Mouse (Mus musculus): ENCODE measurements around the gene Gm49405.
"Not testable (repeated sequence)": the region's sequence is repeated elsewhere in the genome, so short reads cannot be mapped to it uniquely, and the experiment has no call there.

The Gm49405 gene

GRCm38 (mm10) chr19:4000119-4000900, at the start of gene Gm49405, which contains the start of gene Nudt8:
Gm49405 (plus strand) TSS chr19:4000626.
Nudt8 (plus strand) TSS chr19:4000580.
- peak; percentile 99 for DNase-seq (ENCODE audit: low read depth, low spot score)

- DNase-seq (ENCODE audit: low read depth, low spot score) = no peak
These were observed 49.0 kb upstream of the Gm49405 start for GRCm38 (mm10) chr19:3951461-3951860.

GRCm38 (mm10) chr19:3952099-3952498, 48.3 kb upstream of the Gm49405 start:
- no peak for DNase-seq (ENCODE audit: low read depth, low spot score)

- DNase-seq (ENCODE audit: low read depth, low spot score) = no peak
These were observed 45.4 kb upstream of the Gm49405 start for GRCm38 (mm10) chr19:3955033-3955432.

GRCm38 (mm10) chr19:3955804-3956203, 44.6 kb upstream of the Gm49405 start:
- DNase-seq (ENCODE audit: low read depth, low spot score) = peak; percentile 62

GRCm38 (mm10) chr19:3957296-3958036, 43.0 kb upstream of the Gm49405 start:
- not testable (repeated sequence) for DNase-seq (ENCODE audit: low read depth, low spot score)

GRCm38 (mm10) chr19:3958470-3958869, 42.0 kb upstream of the Gm49405 start, which contains the start of gene Aldh3b3:
Aldh3b3 (plus strand) TSS chr19:3958645.
- DNase-seq (ENCODE audit: low read depth, low spot score) = peak; percentile 22

- DNase-seq (ENCODE audit: low read depth, low spot score) = no peak
These were observed 41.4 kb upstream of the Gm49405 start for GRCm38 (mm10) chr19:3959030-3959429.

- DNase-seq (ENCODE audit: low read depth, low spot score) = no peak
These were observed 40.2 kb upstream of the Gm49405 start for GRCm38 (mm10) chr19:3960211-3960610.

GRCm38 (mm10) chr19:3961805-3962204, 38.6 kb upstream of the Gm49405 start:
- DNase-seq (ENCODE audit: low read depth, low spot score) = not testable (repeated sequence)

- peak; percentile 22 for DNase-seq (ENCODE audit: low read depth, low spot score)
These were observed 38.0 kb upstream of the Gm49405 start for GRCm38 (mm10) chr19:3962469-3962868.

- DNase-seq (ENCODE audit: low read depth, low spot score) = no peak
These were observed 36.4 kb upstream of the Gm49405 start for GRCm38 (mm10) chr19:3964030-3964429.

GRCm38 (mm10) chr19:3966330-3967075, 33.9 kb upstream of the Gm49405 start:
- peak; percentile 56 for DNase-seq (ENCODE audit: low read depth, low spot score)

GRCm38 (mm10) chr19:3967258-3967657, 33.2 kb upstream of the Gm49405 start:
- no peak for DNase-seq (ENCODE audit: low read depth, low spot score)

- DNase-seq (ENCODE audit: low read depth, low spot score) = no peak
These were observed 28.2 kb upstream of the Gm49405 start, which contains the start of gene Aldh3b2 for GRCm38 (mm10) chr19:3972229-3972628. Aldh3b2 (plus strand) TSS chr19:3972328.

- DNase-seq (ENCODE audit: low read depth, low spot score) = not testable (repeated sequence)
These were observed 25.8 kb upstream of the Gm49405 start for GRCm38 (mm10) chr19:3974608-3975007.

- DNase-seq (ENCODE audit: low read depth, low spot score) = no peak
These were observed 24.6 kb upstream of the Gm49405 start for GRCm38 (mm10) chr19:3975866-3976265.

- DNase-seq (ENCODE audit: low read depth, low spot score) = peak; percentile 92
These were observed 20.1 kb upstream of the Gm49405 start for GRCm38 (mm10) chr19:3980309-3980708.

- DNase-seq (ENCODE audit: low read depth, low spot score) = no peak
These were observed 19.5 kb upstream of the Gm49405 start for GRCm38 (mm10) chr19:3980917-3981316.

- peak; percentile 82 for DNase-seq (ENCODE audit: low read depth, low spot score)
These were observed 16.8 kb upstream of the Gm49405 start for GRCm38 (mm10) chr19:3983527-3984200.

GRCm38 (mm10) chr19:3985261-3985681, 15.2 kb upstream of the Gm49405 start:
- no peak for DNase-seq (ENCODE audit: low read depth, low spot score)
